Mouse (Mus musculus) cerebellum, adult 2 months (tissue): ENCODE results near the gene Pde4a. TPM values are rescaled to one million over a fixed set of nuclear protein-coding genes. Genes with fewer than 3 reads are reported as not detected.

Source experiments
- DNase-seq, 2 experiments: peaks; one replicate each; pipeline ENCODE4 v3.0.0; 2021
- H3K27ac ChIP-seq: fragments of 200-500 bp; 2 replicates; pipeline ENCODE4 v1.5.1; 2012; ENCODE audit warnings: low read length, control low read depth, inconsistent platforms; ENCODE audit not compliant: insufficient read depth
- H3K27me3 ChIP-seq: fragments of 200-500 bp; 2 replicates; pipeline ENCODE4 v1.6.1; 2012; ENCODE audit warnings: inconsistent platforms, mild to moderate bottlenecking, low read length, moderate library complexity; ENCODE audit not compliant: control insufficient read depth, insufficient read depth
- H3K4me1 ChIP-seq: fragments of 200-500 bp; 2 replicates; pipeline ENCODE4 v1.6.1; 2011; ENCODE audit warnings: low read length; ENCODE audit not compliant: control insufficient read depth, insufficient read depth
- H3K4me3 ChIP-seq: fragments of 200-500 bp; replicated peaks from 2 replicates; pipeline ENCODE3; 2011; ENCODE audit warnings: mild to moderate bottlenecking, low read depth, low read length, control low read depth; ENCODE audit not compliant: insufficient read depth
- CTCF ChIP-seq: fragments of 200-500 bp; IDR thresholded peaks from 2 replicates; pipeline ENCODE4 v1.5.1; 2011; ENCODE audit warnings: low read depth, mild to moderate bottlenecking, control low read depth, low read length, moderate library complexity, borderline replicate concordance; ENCODE audit not compliant: insufficient read depth
- POLR2A ChIP-seq: fragments of 200-500 bp; IDR thresholded peaks from 2 replicates; pipeline ENCODE4 v1.6.1; 2011; ENCODE audit warnings: low read length, control low read depth, borderline replicate concordance; ENCODE audit not compliant: insufficient read depth
- WGBS: fragments of 180-500 bp; shearing (Covaris S2); methylation state at CpG from one replicate; pipeline ENCODE4 v1.1.7; 2018; 5-methylcytosine and 5-hydroxymethylcytosine counted together
- polyA plus RNA-seq: library from polyadenylated mRNA; depleted of rRNA; stranded (reverse); fragments of >200 nt; gene quantifications from 2 replicates; pipeline ENCODE4 v1.2.3, GENCODE M21; 2012

Gene Pde4a
- polyA plus RNA-seq, 1 experiment, result 57.4 TPM

DNA sequence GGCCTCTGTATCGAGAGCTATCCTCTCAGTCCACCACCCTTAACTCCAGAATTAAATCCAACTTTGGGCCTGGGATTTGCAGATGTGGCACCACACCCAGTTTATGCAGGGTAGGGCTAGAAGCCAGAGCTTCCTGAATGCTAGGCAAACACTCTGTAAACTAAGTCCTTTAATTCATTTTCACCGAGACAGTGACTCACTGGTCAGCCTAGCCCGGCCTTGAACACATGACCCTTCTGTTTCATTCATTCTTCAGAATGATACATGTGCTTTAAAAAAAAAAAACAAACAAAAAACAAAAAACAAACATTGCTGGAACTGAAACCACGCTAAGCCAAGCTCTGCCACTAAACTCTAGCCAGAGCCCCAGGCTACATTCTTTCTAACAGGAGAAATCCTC lies 27.1 kb upstream of the Pde4a start:
- WGBS, result 87% methylated on average over 4 of the region's 4 CpGs
- Histone ChIP-seq H3K4me1 (no peaks in the 10 kb centered on the region), H3K4me3 (no peak overlapping the region), H3K27me3 (no peaks in the 10 kb centered on the region), H3K27ac (no peak overlapping the region)
- DNase-seq, result no peak
- TF ChIP-seq CTCF (no peak), POLR2A (no peak)

DNA sequence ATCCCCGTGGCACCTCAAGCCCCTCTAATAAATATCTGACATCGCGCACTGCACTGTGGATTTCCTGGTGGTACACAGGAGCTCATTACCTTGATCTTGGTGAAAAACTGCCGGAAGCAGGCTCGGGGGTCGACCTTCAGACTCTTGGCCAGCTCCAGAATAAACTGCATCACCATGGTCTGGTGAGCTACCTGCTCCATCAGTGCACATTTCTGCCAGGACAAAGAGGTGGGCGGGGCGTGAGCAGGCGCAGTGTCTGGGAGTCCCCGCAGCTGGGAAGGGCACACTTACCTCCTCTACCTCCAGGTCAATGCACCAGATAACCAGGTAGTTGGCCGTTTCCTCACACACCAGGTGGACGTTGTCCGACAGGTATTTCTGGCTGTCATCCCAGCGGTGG lies 23.6 kb upstream of the Pde4a start:
- no peak for TF ChIP-seq CTCF
- TF ChIP-seq POLR2A, result no peak
- no peak for DNase-seq
- WGBS, result 89% methylated on average over 14 of the region's 14 CpGs
- Histone ChIP-seq H3K27me3 (no peaks in the 10 kb centered on the region), H3K4me3 (no peak overlapping the region), H3K4me1 (no peaks in the 10 kb centered on the region), H3K27ac (no peak overlapping the region)

DNA sequence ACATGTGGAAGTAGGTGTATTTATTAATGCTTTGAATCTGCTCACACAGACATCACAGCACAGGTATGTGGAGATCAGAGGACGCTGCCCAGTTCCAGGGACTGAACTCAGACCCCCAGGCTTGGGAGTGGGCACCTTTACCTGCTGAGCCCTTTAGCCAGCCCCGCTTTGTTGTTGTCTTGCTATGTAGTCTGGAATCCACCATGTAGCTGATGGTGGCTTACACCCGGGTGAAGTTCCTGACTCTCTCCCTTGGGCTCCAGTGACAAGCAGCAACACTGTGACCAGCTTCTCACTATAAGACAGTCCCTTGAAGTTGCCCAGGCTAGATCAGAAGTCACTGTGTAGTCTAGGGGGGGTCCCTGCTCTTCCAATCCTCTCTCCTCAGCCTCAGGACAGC lies 21.2 kb upstream of the Pde4a start:
- TF ChIP-seq CTCF (no peak), POLR2A (no peak)
- WGBS, result 94% methylated on average over 3 of the region's 3 CpGs
- Histone ChIP-seq H3K27ac (no peak overlapping the region), H3K4me3 (no peak overlapping the region), H3K4me1 (peaks cover 7% of the 10 kb centered on the region; the same call in 1 of the 2 replicates), H3K27me3 (no peaks in the 10 kb centered on the region)
- no peak for DNase-seq

DNA sequence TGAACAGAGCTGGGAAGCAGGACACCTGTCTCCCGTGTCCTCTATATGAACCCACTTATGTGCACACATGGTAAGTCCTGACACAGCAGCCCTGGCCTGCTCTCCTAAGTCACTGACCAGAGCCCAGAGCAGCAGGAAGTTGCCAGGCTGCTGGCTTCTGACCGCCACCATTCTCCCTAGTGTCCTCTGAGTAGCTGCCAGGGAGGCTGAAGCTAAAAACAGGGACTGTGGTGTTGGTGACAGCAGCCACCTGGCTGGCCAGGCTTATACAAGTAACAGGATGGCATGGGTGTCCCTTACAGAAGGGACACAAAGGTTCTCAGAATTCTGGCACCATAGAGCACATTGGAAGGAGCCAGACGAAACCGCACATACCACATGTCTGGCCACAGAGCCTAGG lies 20.1 kb upstream of the Pde4a start:
- Histone ChIP-seq H3K4me3 (no peak overlapping the region), H3K27me3 (no peaks in the 10 kb centered on the region), H3K27ac (no peak overlapping the region), H3K4me1 (peaks cover 7% of the 10 kb centered on the region; the same call in 1 of the 2 replicates)
- WGBS, result 40% methylated on average over 4 of the region's 4 CpGs
- TF ChIP-seq CTCF (no peak), POLR2A (no peak)
- no peak for DNase-seq

DNA sequence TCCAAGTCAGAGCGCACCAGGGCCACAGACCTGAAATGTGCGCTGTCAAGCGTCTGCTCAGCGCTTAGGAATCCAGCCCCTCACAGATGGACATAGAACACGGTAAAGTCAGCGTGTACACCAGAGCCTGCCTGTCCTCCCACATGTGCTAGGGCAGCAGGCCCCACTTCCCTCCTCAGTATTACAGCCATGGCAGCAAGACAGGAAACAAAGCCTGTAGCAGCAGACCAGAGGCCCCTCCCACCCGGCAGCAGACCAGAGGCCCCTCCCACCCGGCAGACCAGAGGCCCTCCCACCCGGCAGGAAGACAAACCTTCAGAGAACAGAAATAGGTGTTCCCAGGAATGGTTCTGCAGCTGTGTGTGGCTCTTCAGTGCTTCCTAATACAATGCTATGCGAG lies 18.8 kb upstream of the Pde4a start:
- TF ChIP-seq CTCF (no peak), POLR2A (no peak)
- H3K27me3 ChIP-seq, result no peaks in the 10 kb centered on the region
- DNase-seq, result no peak
- no peak overlapping the region for H3K27ac ChIP-seq
- 45% methylated on average over 10 of the region's 10 CpGs for WGBS
- H3K4me1 ChIP-seq, result peaks cover 7% of the 10 kb centered on the region; the same call in 1 of the 2 replicates
- no peak overlapping the region for H3K4me3 ChIP-seq

DNA sequence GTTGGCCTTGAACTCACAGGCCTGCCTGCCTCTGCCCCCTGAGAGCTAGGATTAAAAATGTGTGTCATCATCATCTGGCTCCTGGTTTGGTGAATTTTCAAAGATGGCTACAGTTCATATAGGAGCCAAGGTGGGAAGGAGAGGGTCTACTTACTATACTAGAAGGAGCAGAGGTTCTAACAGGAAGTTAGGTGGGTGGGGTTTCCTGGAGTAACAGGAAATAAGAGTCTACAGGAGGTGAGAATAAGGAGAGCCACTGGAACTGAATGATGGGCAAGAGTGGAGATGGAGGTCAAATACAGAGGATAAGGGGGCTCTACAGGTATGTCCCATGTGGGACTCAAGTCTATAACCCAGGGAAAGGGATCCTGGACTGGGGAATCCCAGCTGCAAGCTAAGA lies 17.1 kb upstream of the Pde4a start:
- H3K27ac ChIP-seq, result no peak overlapping the region
- H3K27me3 ChIP-seq, result no peaks in the 10 kb centered on the region
- H3K4me1 ChIP-seq, result peaks cover 7% of the 10 kb centered on the region; the same call in 1 of the 2 replicates

DNA sequence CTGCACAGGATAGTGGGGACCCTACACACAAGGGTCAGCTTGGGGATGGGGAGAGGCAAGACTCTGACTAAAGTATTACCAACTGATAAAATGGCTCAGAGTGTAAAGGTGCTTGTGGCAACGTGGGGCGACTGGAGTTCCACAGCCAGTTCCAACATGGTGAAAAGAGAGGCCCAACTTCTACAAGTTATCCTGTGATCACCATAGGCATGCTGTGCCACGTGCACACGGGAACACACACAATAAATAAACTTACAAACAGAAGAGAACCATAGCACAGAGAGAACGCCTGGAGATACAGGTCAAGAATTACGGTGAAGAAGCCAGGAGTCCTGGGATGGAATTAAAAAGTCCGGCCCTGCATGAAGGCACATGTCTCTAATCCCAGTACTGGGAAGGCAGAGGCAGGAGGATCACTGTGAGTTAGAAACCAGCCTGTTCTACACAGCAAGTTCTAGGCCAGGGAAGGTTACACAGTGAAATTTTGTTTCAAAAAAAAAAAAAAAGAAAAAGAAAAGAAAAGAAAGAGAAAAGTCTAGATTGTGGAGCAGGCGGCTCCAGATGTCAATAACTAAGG lies 16.3 kb upstream of the Pde4a start:
- WGBS, result 8% methylated on average over 8 of the region's 8 CpGs
- TF ChIP-seq CTCF, result no peak
- H3K27me3 ChIP-seq, result no peaks in the 10 kb centered on the region
- no peak overlapping the region for H3K27ac ChIP-seq
- peak overlapping the region; percentile 92 for H3K4me3 ChIP-seq
- DNase-seq, result no peak
- H3K4me1 ChIP-seq, result peaks cover 7% of the 10 kb centered on the region; the same call in 1 of the 2 replicates

More for the DNA sequence above, 17.1 kb upstream of the Pde4a start:
- no peak overlapping the region for H3K4me3 ChIP-seq
- TF ChIP-seq CTCF (no peak), POLR2A (no peak)
- no peak for DNase-seq

DNA sequence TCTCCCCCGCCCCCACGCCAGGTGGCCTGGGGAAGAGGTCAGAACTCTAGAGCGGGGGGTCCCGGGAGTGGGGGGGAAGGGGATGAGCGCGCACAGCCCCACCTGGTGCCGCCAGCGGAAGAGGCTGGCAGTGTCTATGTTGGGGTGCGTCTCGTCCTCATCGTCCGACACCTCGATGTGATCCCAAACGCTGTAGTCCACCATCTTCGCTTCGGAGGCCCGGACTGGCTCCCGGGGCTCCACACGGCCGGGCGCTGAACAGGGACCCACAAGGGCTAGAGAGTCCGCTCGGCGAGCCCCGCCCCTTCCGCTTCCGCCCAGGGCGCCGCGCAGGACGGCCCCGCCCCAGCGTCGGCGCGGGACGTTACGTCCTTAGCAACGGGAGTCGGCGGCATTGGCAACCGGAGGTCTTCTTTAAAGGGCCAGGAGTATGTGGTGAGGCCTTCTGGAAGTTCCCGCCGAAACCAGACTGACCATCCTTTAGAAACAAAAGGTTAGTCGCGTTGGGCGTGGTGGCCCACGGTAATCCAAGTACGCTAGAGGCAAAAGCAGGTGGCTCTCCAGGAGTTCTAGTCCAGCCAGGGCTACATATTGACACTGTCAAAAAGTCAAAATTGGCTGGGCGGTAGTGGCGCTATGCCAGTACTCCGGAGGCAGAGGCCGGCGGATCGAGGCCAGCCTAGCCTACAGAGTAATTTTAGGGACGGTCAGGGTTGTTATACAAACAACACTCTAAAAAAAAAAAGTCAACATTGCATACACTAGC lies 15.7 kb upstream of the Pde4a start, which contains the start of gene Cdc37:
Gene Cdc37 (minus strand): TSS at position 329 of the 766 bp plus-strand sequence.
- peak within 1 kb of the TSS; percentile 35; the same call in 1 of the 2 replicates for H3K27ac ChIP-seq
- peak; percentile 93 to 94 for DNase-seq
- 2% methylated on average over 56 of the region's 56 CpGs for WGBS
- H3K4me1 ChIP-seq, result peaks cover 7% of the 10 kb centered on the region; the same call in 1 of the 2 replicates
- no peaks in the 10 kb centered on the region for H3K27me3 ChIP-seq
- peak within 1 kb of the TSS; percentile 92 for H3K4me3 ChIP-seq
- peak; percentile 78; the same call in 1 of the 2 replicates for TF ChIP-seq POLR2A
- no peak for TF ChIP-seq CTCF
